ENCODE assay signal across 10 mouse cellular contexts in genomic region chr9:22138480-22138879, GRCm38 (mm10). TPM values are rescaled to one million over a fixed set of nuclear protein-coding genes. Genes with fewer than 3 reads are reported as not detected.
DNase-seq lines count a peak whose midpoint lies in the region; ATAC-seq and TF ChIP-seq lines count a peak whose summit lies in the region.
"Had no signal": no experiment of that assay in that cellular context is flagged by ENCODE, and none has a peak within 500 bp of the region (broad histone marks: within the 10 kb centered on the region; RNA-seq: fewer than 3 reads in every experiment).

No protein-coding gene starts in this region.

- intact Hi-C loops in left cerebral cortex, postnatal 25 days (cut with DNase I): no loop called here

- no peaks in the 10 kb centered on the region for H3K79me2 ChIP-seq in liver, adult 2 months (ENCODE audit: control insufficient read depth, insufficient read depth, low read length)

- no peak overlapping the region for H3K27ac ChIP-seq in liver, adult 2 months (replicated peaks; ENCODE audit: insufficient read depth, low read depth, low read length)
- no peak overlapping the region for H3K27ac ChIP-seq in liver, embryonic 11.5 days (ENCODE audit: low read depth, low read length)
- H3K27ac ChIP-seq in liver, embryonic 14.5 days: no peak overlapping the region
- H3K27ac ChIP-seq: embryonic facial prominence, embryonic 15.5 days; limb, embryonic 12.5 days had no signal

- 18% methylated on average over 2 of the region's 2 CpGs for WGBS in liver, adult 2 months
- WGBS in liver, embryonic 11.5 days: 31% methylated on average over 2 of the region's 2 CpGs
- 35% methylated on average over 2 of the region's 2 CpGs for WGBS in liver, embryonic 14.5 days (ENCODE audit: insufficient replicate concordance)

- no peaks in the 10 kb centered on the region for H3K36me3 ChIP-seq in liver, adult 2 months (ENCODE audit: control insufficient read depth, insufficient read depth, low read length)
- no peaks in the 10 kb centered on the region for H3K36me3 ChIP-seq in liver, embryonic 11.5 days (ENCODE audit: control insufficient read depth, insufficient read depth, low read length)
- no peaks in the 10 kb centered on the region; the same call in 1 of the 2 replicates for H3K36me3 ChIP-seq in liver, embryonic 14.5 days (replicated peaks; ENCODE audit: control insufficient read depth, insufficient read depth, low read depth)
- H3K36me3 ChIP-seq: embryonic facial prominence, embryonic 15.5 days; limb, embryonic 12.5 days had no signal

- H3K9me3 ChIP-seq in liver, embryonic 11.5 days (ENCODE audit: control insufficient read depth, low read length): peaks cover 4% of the 10 kb centered on the region; the same call in 1 of the 2 replicates
- no peaks in the 10 kb centered on the region for H3K9me3 ChIP-seq in liver, embryonic 14.5 days (ENCODE audit: control insufficient read depth, low read length)
- H3K9me3 ChIP-seq: embryonic facial prominence, embryonic 15.5 days; limb, embryonic 12.5 days had no signal

- no peak for TF ChIP-seq POLR2A in liver, adult 2 months (IDR thresholded peaks at IDR 0.05; ENCODE audit: extremely low read depth, insufficient read depth, low read length)

- no peak overlapping the region for H3K4me2 ChIP-seq in liver, embryonic 11.5 days
- H3K4me2 ChIP-seq in liver, embryonic 14.5 days (ENCODE audit: low read depth): no peak overlapping the region
- H3K4me2 ChIP-seq: embryonic facial prominence, embryonic 15.5 days; limb, embryonic 12.5 days had no signal

- peak; percentile 78 for TF ChIP-seq CTCF in liver, adult 2 months (IDR thresholded peaks at IDR 0.05; ENCODE audit: low read depth, low read length)
- TF ChIP-seq CTCF in liver, embryonic 14.5 days (IDR thresholded peaks at IDR 0.05; ENCODE audit: low read depth): peak; percentile 95

- no peak overlapping the region for H3K4me3 ChIP-seq in liver, adult 2 months (ENCODE audit: insufficient read depth, low read depth, low read length)
- no peak overlapping the region for H3K4me3 ChIP-seq in liver, embryonic 11.5 days (ENCODE audit: low read depth, low read length)
- H3K4me3 ChIP-seq in liver, embryonic 14.5 days (ENCODE audit: insufficient read depth in 1 of 2, low read depth in 2 of 2, low read length in 2 of 2): no peak overlapping the region
- H3K4me3 ChIP-seq: embryonic facial prominence, embryonic 15.5 days; limb, embryonic 12.5 days had no signal

- ATAC-seq in liver, embryonic 11.5 days (replicated peaks; ENCODE audit: low FRiP score): no peak
- ATAC-seq in liver, embryonic 14.5 days (ENCODE audit: insufficient read depth): no peak

- no peak overlapping the region for H3K9ac ChIP-seq in liver, adult 2 months (ENCODE audit: low read depth, low read length)
- no peak overlapping the region for H3K9ac ChIP-seq in liver, embryonic 11.5 days (ENCODE audit: low read depth, low read length)
- H3K9ac ChIP-seq in liver, embryonic 14.5 days (replicated peaks): no peak overlapping the region
- H3K9ac ChIP-seq: embryonic facial prominence, embryonic 15.5 days; limb, embryonic 12.5 days had no signal

- no peaks in the 10 kb centered on the region for H3K4me1 ChIP-seq in liver, adult 2 months (ENCODE audit: control insufficient read depth, insufficient read depth, low read length)
- peaks cover 18% of the 10 kb centered on the region for H3K4me1 ChIP-seq in liver, embryonic 11.5 days (replicated peaks; ENCODE audit: control insufficient read depth, insufficient read depth, low read length)
- H3K4me1 ChIP-seq in liver, embryonic 14.5 days (replicated peaks; ENCODE audit: control insufficient read depth in 2 of 2, insufficient read depth in 2 of 2, low read length in 1 of 2): peaks cover 24 to 26% of the 10 kb centered on the region in 2 experiments
- H3K4me1 ChIP-seq: embryonic facial prominence, embryonic 15.5 days had no signal

- peak; percentile 47 for DNase-seq in adrenal gland, postnatal 10 days
- DNase-seq in adrenal gland, postnatal 25 days: no peak
- DNase-seq in liver, adult 2 months (ENCODE audit: extremely low read depth, low read depth, low spot score): no peak
- DNase-seq in liver, embryonic 11.5 days (ENCODE audit: low spot score): no peak
- DNase-seq in cerebellum, adult 11 months: peak; percentile 42
- DNase-seq in liver, embryonic 14.5 days (ENCODE audit: low read depth in 3 of 3, low spot score in 3 of 3): no peak
- no peak for DNase-seq in left cerebral cortex, postnatal 25 days (ENCODE audit: low spot score in 2 of 2)
- no peak for DNase-seq in gastrocnemius, postnatal 4 days (ENCODE audit: low spot score in 2 of 2)

- no peak for TF ChIP-seq EP300 in liver, embryonic 14.5 days (IDR thresholded peaks at IDR 0.05; ENCODE audit: low read depth)

- no peaks in the 10 kb centered on the region for H3K27me3 ChIP-seq in liver, adult 2 months (ENCODE audit: control insufficient read depth, insufficient read depth, low read length)
- no peaks in the 10 kb centered on the region for H3K27me3 ChIP-seq in liver, embryonic 11.5 days (replicated peaks; ENCODE audit: control insufficient read depth, insufficient read depth, low read length)
- no peaks in the 10 kb centered on the region for H3K27me3 ChIP-seq in liver, embryonic 14.5 days (ENCODE audit: control insufficient read depth, insufficient read depth, low read length)
- H3K27me3 ChIP-seq: embryonic facial prominence, embryonic 15.5 days had no signal

RNA-seq across cellular contexts. Expression of gene Acp5, which starts 3.0 kb away (rescaled TPM):
- total RNA-seq in adrenal gland, postnatal 10 days (2021): 10 to 100 TPM; 28.0 to 74.3 TPM
- total RNA-seq in adrenal gland, postnatal 25 days (2021): 19.0 and 25.4 TPM in 2 replicates
- total RNA-seq in liver, adult 2 months (2014; rRNA removed): 93.6 and 123 TPM in 2 replicates
- polyA plus RNA-seq in liver, adult 2 months (2012; rRNA removed): 200 and 211 TPM in 2 replicates
- 156 and 162 TPM in 2 replicates for polyA plus RNA-seq in liver, embryonic 11.5 days (2014; fragmentation: Nextera tagmentation; extraction: Ambion mirVana)
- polyA plus RNA-seq in liver, embryonic 14.5 days (2012; rRNA removed): 181 and 203 TPM in 2 replicates
- polyA plus RNA-seq in liver, embryonic 14.5 days (2014; fragmentation: Nextera tagmentation; extraction: Ambion mirVana): 195 and 196 TPM in 2 replicates
- total RNA-seq in left cerebral cortex, postnatal 25 days (2021): under 1 TPM; 0.28 to 0.41 TPM
- total RNA-seq in gastrocnemius, postnatal 4 days (2021): 1 to 10 TPM; 2.5 to 3.4 TPM

RNA-seq across cellular contexts. Expression of gene Pigyl, which starts 18.2 kb away (rescaled TPM):
- total RNA-seq in adrenal gland, postnatal 10 days (2021): 10 to 100 TPM; 46.4 to 54.9 TPM
- 52.5 and 64.8 TPM in 2 replicates for total RNA-seq in adrenal gland, postnatal 25 days (2021)
- 21.6 and 23.0 TPM in 2 replicates for total RNA-seq in liver, adult 2 months (2014; rRNA removed)
- polyA plus RNA-seq in liver, adult 2 months (2012; rRNA removed): 45.8 and 53.0 TPM in 2 replicates
- polyA plus RNA-seq in liver, embryonic 11.5 days (2014; fragmentation: Nextera tagmentation; extraction: Ambion mirVana): 66.6 and 67.9 TPM in 2 replicates
- polyA plus RNA-seq in liver, embryonic 14.5 days (2012; rRNA removed): 17.5 and 26.4 TPM in 2 replicates
- 41.5 and 42.1 TPM in 2 replicates for polyA plus RNA-seq in liver, embryonic 14.5 days (2014; fragmentation: Nextera tagmentation; extraction: Ambion mirVana)
- 10 to 100 TPM; 40.5 to 47.1 TPM for total RNA-seq in left cerebral cortex, postnatal 25 days (2021)
- 10 to 100 TPM; 34.3 to 34.6 TPM for total RNA-seq in gastrocnemius, postnatal 4 days (2021)

RNA-seq across cellular contexts. Expression of gene Elof1, which starts 21.5 kb away (rescaled TPM):
- total RNA-seq in adrenal gland, postnatal 10 days (2021): 10 to 100 TPM; 80.6 to 88.5 TPM
- 75.1 and 75.8 TPM in 2 replicates for total RNA-seq in adrenal gland, postnatal 25 days (2021)
- total RNA-seq in liver, adult 2 months (2014; rRNA removed): 46.2 and 56.8 TPM in 2 replicates
- 106 and 108 TPM in 2 replicates for polyA plus RNA-seq in liver, adult 2 months (2012; rRNA removed)
- 159 and 169 TPM in 2 replicates for polyA plus RNA-seq in liver, embryonic 11.5 days (2014; fragmentation: Nextera tagmentation; extraction: Ambion mirVana)
- polyA plus RNA-seq in liver, embryonic 14.5 days (2012; rRNA removed): 59.5 and 72.5 TPM in 2 replicates
- 98.2 and 102 TPM in 2 replicates for polyA plus RNA-seq in liver, embryonic 14.5 days (2014; fragmentation: Nextera tagmentation; extraction: Ambion mirVana)
- 10 to 100 TPM; 66.9 to 71.1 TPM for total RNA-seq in left cerebral cortex, postnatal 25 days (2021)
- 10 to 100 TPM; 54.4 to 54.9 TPM for total RNA-seq in gastrocnemius, postnatal 4 days (2021)

RNA-seq across cellular contexts. Expression of gene Cnn1, which starts 39.5 kb away (rescaled TPM):
- total RNA-seq in adrenal gland, postnatal 10 days (2021): 10 to 100 TPM in 1 of 2 experiments, 1 to 10 TPM in 1; 1.4 to 12.9 TPM
- total RNA-seq in adrenal gland, postnatal 25 days (2021): 0.46 and 0.76 TPM in 2 replicates
- 0.28 and 1.0 TPM in 2 replicates for total RNA-seq in liver, adult 2 months (2014; rRNA removed)
- polyA plus RNA-seq in liver, adult 2 months (2012; rRNA removed): 0.22 and 0.36 TPM in 2 replicates
- 3.6 and 6.2 TPM in 2 replicates for polyA plus RNA-seq in liver, embryonic 11.5 days (2014; fragmentation: Nextera tagmentation; extraction: Ambion mirVana)
- polyA plus RNA-seq in liver, embryonic 14.5 days (2012; rRNA removed): 0.17 and 0.91 TPM in 2 replicates
- polyA plus RNA-seq in liver, embryonic 14.5 days (2014; fragmentation: Nextera tagmentation; extraction: Ambion mirVana): 0.09 and 0.44 TPM in 2 replicates
- total RNA-seq in left cerebral cortex, postnatal 25 days (2021): 1 to 10 TPM in 1 of 2 experiments, under 1 TPM in 1; 0.25 to 1.0 TPM
- total RNA-seq in gastrocnemius, postnatal 4 days (2021): 1 to 10 TPM; 7.2 to 7.5 TPM

RNA-seq across cellular contexts. Expression of gene Zfp872, which starts 49.4 kb away (rescaled TPM):
- total RNA-seq in adrenal gland, postnatal 10 days (2021): 1 to 10 TPM in 1 of 2 experiments, under 1 TPM in 1; 0.78 to 1.7 TPM
- 2.4 and 3.2 TPM in 2 replicates for total RNA-seq in adrenal gland, postnatal 25 days (2021)
- 0.09 and 0.20 TPM in 2 replicates for total RNA-seq in liver, adult 2 months (2014; rRNA removed)
- polyA plus RNA-seq in liver, adult 2 months (2012; rRNA removed): 0.07 TPM in 1 of 2 replicates, not detected in the other
- polyA plus RNA-seq in liver, embryonic 11.5 days (2014; fragmentation: Nextera tagmentation; extraction: Ambion mirVana): 0.13 and 0.15 TPM in 2 replicates
- polyA plus RNA-seq in liver, embryonic 14.5 days (2012; rRNA removed): not detected in 2 replicates
- not detected in 2 replicates for polyA plus RNA-seq in liver, embryonic 14.5 days (2014; fragmentation: Nextera tagmentation; extraction: Ambion mirVana)
- not detected for total RNA-seq in left cerebral cortex, postnatal 25 days (2021)
- total RNA-seq in gastrocnemius, postnatal 4 days (2021): not detected

Comparison
In these comparisons a context has a peak if more than half of its experiments do, and no peak if none do; other contexts are left out.
1. DNase-seq: peak in adrenal gland, postnatal 10 days (single experiment) and cerebellum, adult 11 months (single experiment); none in adrenal gland, postnatal 25 days (single experiment), liver, adult 2 months (single experiment), liver, embryonic 11.5 days (single experiment), liver, embryonic 14.5 days (0 of 3), left cerebral cortex, postnatal 25 days (0 of 2) and gastrocnemius, postnatal 4 days (0 of 2).